Mouse (Mus musculus) embryonic facial prominence, embryonic 11.5 days (tissue): ENCODE measurements around the gene Lrrc73. TPM values are rescaled to one million over a fixed set of nuclear protein-coding genes. Genes with fewer than 3 reads are reported as not detected.

ENCODE experiments used
- ATAC-seq: fragments of 200-750 bp; cut with Nextera tagmentation; replicated peaks from 2 replicates; pipeline ENCODE4 v1.8.0; 2017; ENCODE audit warnings: low read depth; ENCODE audit not compliant: insufficient number of reproducible peaks, low FRiP score, low TSS enrichment
- DNase-seq: peaks from one replicate; pipeline ENCODE4 v3.0.0-alpha.2; 2015; ENCODE audit warnings: low spot score
- H3K27ac ChIP-seq: fragments of 300-500 bp; sonication (generic); replicated peaks from 2 replicates; pipeline ENCODE4 v1.5.1; 2014; ENCODE audit warnings: mild to moderate bottlenecking, low read depth, low read length, control low read depth
- H3K27me3 ChIP-seq: fragments of 300-500 bp; sonication (generic); 2 replicates; pipeline ENCODE4 v1.6.1; 2014; ENCODE audit warnings: mild to moderate bottlenecking, low read length, moderate library complexity, mixed read lengths; ENCODE audit not compliant: control insufficient read depth, insufficient read depth
- H3K36me3 ChIP-seq: fragments of 300-500 bp; sonication (generic); replicated peaks from 2 replicates; pipeline ENCODE4 v1.6.1; 2014; ENCODE audit warnings: low read depth, mild to moderate bottlenecking, low read length, moderate library complexity, mixed read lengths; ENCODE audit not compliant: control insufficient read depth, insufficient read depth
- H3K4me1 ChIP-seq: fragments of 300-500 bp; sonication (generic); 2 replicates; pipeline ENCODE4 v1.6.1; 2014; ENCODE audit warnings: low read length, mixed read lengths; ENCODE audit not compliant: control insufficient read depth, insufficient read depth
- H3K4me2 ChIP-seq: fragments of 300-500 bp; sonication (generic); 2 replicates; pipeline ENCODE4 v1.6.1; 2014; ENCODE audit warnings: low read depth, mild to moderate bottlenecking, control low read depth, low read length, moderate library complexity
- H3K4me3 ChIP-seq: fragments of 300-500 bp; sonication (generic); 2 replicates; pipeline ENCODE4 v1.5.1; 2014; ENCODE audit warnings: low read depth, low read length, control low read depth
- H3K9ac ChIP-seq: fragments of 300-500 bp; sonication (generic); replicated peaks from 2 replicates; pipeline ENCODE4 v1.6.1; 2014; ENCODE audit warnings: mild to moderate bottlenecking, control low read depth, low read length
- H3K9me3 ChIP-seq: fragments of 300-500 bp; sonication (generic); replicated peaks from 2 replicates; pipeline ENCODE4 v1.6.1; 2016; ENCODE audit warnings: mild to moderate bottlenecking, low read length, inconsistent platforms, mixed read lengths; ENCODE audit not compliant: control insufficient read depth
- WGBS: fragments of 180-500 bp; shearing (Covaris S2); extraction: QIAGEN DNeasy Blood & Tissue Kit; methylation state at CpG from one replicate; pipeline ENCODE4 v1.1.7; 2014; 5-methylcytosine and 5-hydroxymethylcytosine counted together
- polyA plus RNA-seq: library from polyadenylated mRNA; unstranded; fragments of >200 nt; fragmentation: Nextera tagmentation; extraction: Ambion mirVana; gene quantifications from 2 replicates; pipeline ENCODE4 v1.2.1, GENCODE M21; 2014

The Lrrc73 gene
- polyA plus RNA-seq, result 0.89 and 1.2 TPM in 2 replicates

GRCm38 (mm10) chr17:46253452-46254084, at the start of gene Lrrc73:
Gene Lrrc73 (plus strand): TSS chr17:46253531.
- Histone ChIP-seq H3K9ac (peak within 1 kb of the TSS; percentile 60), H3K27me3 (peaks cover 11% of the 10 kb centered on the region), H3K9me3 (no peaks in the 10 kb centered on the region), H3K4me3 (peak within 1 kb of the TSS; percentile 67), H3K27ac (no peak within 1 kb of the TSS; the same call in 1 of the 2 replicates), H3K4me1 (peaks cover 5% of the 10 kb centered on the region; the same call in 1 of the 2 replicates), H3K4me2 (peak within 1 kb of the TSS; percentile 99), H3K36me3 (peaks cover 16% of the 10 kb centered on the region)
- peak; percentile 95 for DNase-seq
- under 1% methylated on average over 45 of the region's 48 CpGs for WGBS
- peak; percentile 63; the same call in 1 of the 2 replicates for ATAC-seq

GRCm38 (mm10) chr17:46206676-46207075, 46.7 kb upstream of the Lrrc73 start:
- no peak for ATAC-seq
- Histone ChIP-seq H3K9ac (no peak overlapping the region), H3K4me2 (no peak overlapping the region), H3K36me3 (peaks cover 18% of the 10 kb centered on the region), H3K9me3 (no peaks in the 10 kb centered on the region), H3K27ac (no peak overlapping the region), H3K4me3 (no peak overlapping the region), H3K27me3 (no peaks in the 10 kb centered on the region), H3K4me1 (no peaks in the 10 kb centered on the region)
- DNase-seq, result no peak

GRCm38 (mm10) chr17:46210550-46210949, 42.8 kb upstream of the Lrrc73 start:
- no peaks in the 10 kb centered on the region for H3K4me1 ChIP-seq
- H3K27me3 ChIP-seq, result no peaks in the 10 kb centered on the region
- 94% methylated on average over 3 of the region's 3 CpGs for WGBS
- H3K36me3 ChIP-seq, result peaks cover 22% of the 10 kb centered on the region
- no peak for DNase-seq
- H3K4me2 ChIP-seq, result no peak overlapping the region
- no peak overlapping the region for H3K4me3 ChIP-seq
- H3K9ac ChIP-seq, result no peak overlapping the region
- no peak for ATAC-seq
- H3K9me3 ChIP-seq, result no peaks in the 10 kb centered on the region
- H3K27ac ChIP-seq, result no peak overlapping the region

GRCm38 (mm10) chr17:46221601-46222000, 31.7 kb upstream of the Lrrc73 start:
- H3K9me3 ChIP-seq, result no peaks in the 10 kb centered on the region
- no peak overlapping the region for H3K4me2 ChIP-seq
- peaks cover 3% of the 10 kb centered on the region; the same call in 1 of the 2 replicates for H3K36me3 ChIP-seq
- H3K27ac ChIP-seq, result no peak overlapping the region
- no peak for DNase-seq
- H3K9ac ChIP-seq, result no peak overlapping the region
- H3K4me1 ChIP-seq, result no peaks in the 10 kb centered on the region
- no peak overlapping the region for H3K4me3 ChIP-seq
- ATAC-seq, result no peak
- 95% methylated on average over 3 of the region's 3 CpGs for WGBS
- H3K27me3 ChIP-seq, result no peaks in the 10 kb centered on the region

GRCm38 (mm10) chr17:46227576-46227975, 25.8 kb upstream of the Lrrc73 start:
- Histone ChIP-seq H3K9me3 (no peaks in the 10 kb centered on the region), H3K27ac (no peak overlapping the region), H3K27me3 (no peaks in the 10 kb centered on the region), H3K4me2 (no peak overlapping the region), H3K4me1 (no peaks in the 10 kb centered on the region), H3K4me3 (no peak overlapping the region), H3K9ac (no peak overlapping the region), H3K36me3 (no peaks in the 10 kb centered on the region; the same call in 1 of the 2 replicates)
- no peak for DNase-seq
- WGBS, result 78% methylated on average over 7 of the region's 7 CpGs
- no peak for ATAC-seq

GRCm38 (mm10) chr17:46236067-46236466, 17.3 kb upstream of the Lrrc73 start:
- peaks cover 19% of the 10 kb centered on the region for H3K36me3 ChIP-seq
- no peak overlapping the region for H3K27ac ChIP-seq
- no peak overlapping the region for H3K4me3 ChIP-seq
- DNase-seq (no peak), ATAC-seq (no peak)
- 88% methylated on average over 1 of the region's 1 CpGs for WGBS
- no peaks in the 10 kb centered on the region for H3K27me3 ChIP-seq
- H3K4me2 ChIP-seq, result no peak overlapping the region
- no peaks in the 10 kb centered on the region for H3K4me1 ChIP-seq
- no peaks in the 10 kb centered on the region for H3K9me3 ChIP-seq
- H3K9ac ChIP-seq, result no peak overlapping the region

- 94% methylated on average over 6 of the region's 6 CpGs for WGBS
- DNase-seq (no peak), ATAC-seq (no peak)
- no peak overlapping the region for H3K9ac ChIP-seq
- H3K9me3 ChIP-seq, result no peaks in the 10 kb centered on the region
- no peak overlapping the region for H3K27ac ChIP-seq
- no peak overlapping the region for H3K4me2 ChIP-seq
- H3K4me1 ChIP-seq, result no peaks in the 10 kb centered on the region
- H3K27me3 ChIP-seq, result no peaks in the 10 kb centered on the region
- H3K4me3 ChIP-seq, result no peak overlapping the region
- peaks cover 23% of the 10 kb centered on the region for H3K36me3 ChIP-seq
These were observed 16.3 kb upstream of the Lrrc73 start for GRCm38 (mm10) chr17:46237079-46237478.

- Histone ChIP-seq H3K4me2 (no peak overlapping the region), H3K27ac (no peak overlapping the region), H3K27me3 (no peaks in the 10 kb centered on the region), H3K4me3 (no peak overlapping the region), H3K4me1 (no peaks in the 10 kb centered on the region), H3K36me3 (peaks cover 23% of the 10 kb centered on the region), H3K9me3 (no peaks in the 10 kb centered on the region), H3K9ac (no peak overlapping the region)
- ATAC-seq, result no peak
- WGBS, result 90% methylated on average over 5 of the region's 5 CpGs
- DNase-seq, result no peak
These were observed 15.9 kb upstream of the Lrrc73 start for GRCm38 (mm10) chr17:46237480-46237879.
